Mouse (Mus musculus) kidney, adult 11 months (tissue): ENCODE results near the gene Lca5.

Experiments used
- DNase-seq: peaks from one replicate; pipeline ENCODE4 v3.0.0; 2022

Lca5 gene

DNA sequence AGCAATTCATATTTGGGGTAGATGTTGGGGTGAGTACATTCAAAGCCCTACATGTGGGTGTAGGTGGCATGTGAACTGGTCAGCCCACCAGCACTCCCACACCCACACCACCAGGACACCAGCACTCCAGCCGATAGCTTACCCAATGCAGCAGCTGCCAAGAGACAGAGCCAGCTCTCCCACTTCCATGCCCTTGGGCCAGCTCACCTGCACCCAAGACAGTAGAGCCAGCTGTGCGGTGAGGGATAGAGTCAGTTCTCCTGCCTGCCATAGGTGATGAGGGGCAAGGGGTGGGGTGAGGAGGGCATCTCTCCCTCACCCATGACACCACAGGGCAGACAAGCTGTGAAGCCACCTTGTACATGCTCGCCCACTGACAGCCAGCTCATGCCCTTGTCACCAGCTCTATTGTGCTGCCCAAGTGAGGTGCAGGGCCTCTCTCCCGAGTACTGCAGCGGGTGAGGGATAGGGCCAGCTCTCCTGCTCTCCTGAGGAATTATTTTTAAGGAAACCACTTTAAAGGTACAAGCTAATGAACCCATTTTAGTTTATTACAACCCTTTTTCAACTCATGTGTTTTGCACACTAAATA, 54.6 kb downstream of the Lca5 start:
- DNase-seq = no peak

- no peak for DNase-seq
These were observed 55.6 kb downstream of the Lca5 start for GRCm38 (mm10) chr9:83385301-83385700.

DNA sequence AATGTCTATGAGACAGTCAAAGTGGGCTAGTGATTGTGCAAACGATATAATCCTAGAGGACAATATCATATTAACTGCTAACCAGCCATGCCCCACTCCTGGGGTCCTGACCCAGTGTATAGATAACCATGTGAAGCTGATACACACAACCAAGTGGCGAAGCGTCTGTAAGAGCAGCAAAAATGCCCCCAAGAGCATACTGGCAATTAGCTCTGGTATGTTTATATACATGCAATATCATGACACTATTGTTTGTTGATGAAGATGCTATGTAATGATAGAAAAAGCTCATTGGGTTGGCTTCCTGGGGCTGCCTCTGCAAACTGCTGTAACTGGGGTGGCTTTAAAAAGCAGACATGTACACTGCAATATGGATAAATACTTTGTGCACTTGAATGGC, 57.7 kb downstream of the Lca5 start:
- no peak for DNase-seq

- no peak for DNase-seq
These were observed 58.2 kb downstream of the Lca5 start for GRCm38 (mm10) chr9:83382775-83383174.

DNA sequence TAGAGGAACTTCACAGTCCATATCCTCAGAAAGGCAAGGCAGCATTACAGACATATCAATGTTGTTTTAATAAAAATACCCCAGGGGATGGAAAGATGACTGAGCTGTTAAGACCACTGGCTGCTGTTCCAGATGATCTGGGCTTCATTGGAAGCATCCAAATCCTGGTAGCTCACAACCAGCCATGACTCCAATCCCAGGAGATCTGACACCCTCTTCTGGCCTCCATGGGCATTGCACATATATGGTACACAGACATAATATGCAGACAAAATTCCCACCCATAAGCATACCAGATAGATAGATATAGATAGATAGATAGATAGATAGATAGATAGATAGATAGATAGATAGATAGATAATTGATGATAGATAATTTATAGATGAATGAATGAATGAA, 59.6 kb downstream of the Lca5 start:
- no peak for DNase-seq

- no peak for DNase-seq
These were observed 61.3 kb downstream of the Lca5 start for GRCm38 (mm10) chr9:83379661-83380060.

DNA sequence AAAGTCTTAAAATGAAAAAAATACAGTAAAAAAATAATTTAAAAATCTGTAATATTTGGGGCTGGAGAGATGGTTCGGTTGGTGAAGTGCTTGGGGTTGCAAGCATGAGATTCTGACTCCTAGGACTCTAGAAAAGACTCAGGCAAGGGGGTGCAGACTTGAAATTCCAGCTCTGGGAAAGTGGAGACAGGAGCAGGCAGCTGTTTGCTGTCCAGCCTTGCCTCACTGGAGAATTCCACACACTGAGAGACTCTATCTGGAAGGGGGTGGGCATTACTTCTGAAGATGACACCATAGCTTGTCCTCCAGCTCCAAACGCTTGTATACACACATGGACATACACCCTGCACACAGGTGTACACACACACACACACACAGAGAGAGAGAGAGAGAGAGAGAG, 63.8 kb downstream of the Lca5 start:
- no peak for DNase-seq

- no peak for DNase-seq
These were observed 65.3 kb downstream of the Lca5 start for GRCm38 (mm10) chr9:83375522-83376176.

DNA sequence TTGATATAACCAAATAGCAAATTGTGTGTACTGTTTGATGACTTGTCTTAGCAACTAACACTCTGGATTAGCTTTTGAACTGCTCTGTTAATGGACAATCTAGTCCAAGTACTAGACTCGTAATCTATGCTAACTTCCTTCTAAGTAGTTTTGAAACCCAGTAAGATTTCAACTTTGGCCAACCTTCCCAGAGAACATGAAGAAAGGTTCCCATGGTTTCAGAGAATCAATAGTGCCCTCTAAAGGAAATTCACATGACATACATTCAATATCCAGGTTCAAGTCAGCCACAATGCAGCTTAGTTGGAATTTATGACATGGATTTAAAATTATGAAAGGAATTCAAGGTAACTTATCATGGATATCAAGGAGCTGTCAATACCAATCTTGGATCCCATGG, 70.0 kb downstream of the Lca5 start:
- no peak for DNase-seq

DNA sequence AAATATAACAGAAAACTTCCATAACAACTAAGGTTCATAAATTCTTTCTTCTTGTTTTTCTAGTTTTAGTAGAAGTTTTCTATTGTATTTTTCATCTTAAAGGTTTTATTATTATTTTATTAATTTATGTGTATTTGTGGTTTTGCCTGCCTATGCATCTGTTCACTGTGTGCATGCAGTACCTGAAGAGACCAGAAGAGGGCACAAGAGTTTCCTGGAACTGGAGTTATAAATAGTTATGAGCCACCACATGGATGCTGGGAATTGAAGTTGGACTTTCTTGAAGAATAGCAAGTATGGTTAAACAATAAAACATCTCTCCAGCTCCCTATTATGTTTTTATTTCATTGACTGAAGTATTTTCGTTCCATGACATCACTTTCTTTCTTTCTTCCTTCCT, 72.7 kb downstream of the Lca5 start:
- DNase-seq = no peak

DNA sequence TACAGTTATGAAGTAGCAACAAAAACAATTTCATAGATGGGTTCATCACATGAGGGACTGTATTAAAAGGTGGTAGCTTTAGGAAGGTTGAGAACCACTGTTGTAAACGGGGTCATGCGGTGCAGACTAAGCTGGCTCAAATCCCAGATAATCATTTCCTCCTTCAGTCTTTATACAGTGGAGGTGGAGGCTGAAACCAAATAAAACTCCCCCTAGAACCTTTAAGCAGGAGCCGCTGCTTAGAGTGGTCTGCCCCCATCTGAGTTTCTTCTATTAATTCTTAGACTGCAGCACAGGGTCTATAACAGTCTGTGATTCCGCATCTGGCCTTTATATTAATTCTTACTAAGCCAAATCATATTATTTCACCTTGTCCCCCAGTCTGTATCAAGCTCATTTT, 85.1 kb downstream of the Lca5 start:
- DNase-seq = no peak

DNA sequence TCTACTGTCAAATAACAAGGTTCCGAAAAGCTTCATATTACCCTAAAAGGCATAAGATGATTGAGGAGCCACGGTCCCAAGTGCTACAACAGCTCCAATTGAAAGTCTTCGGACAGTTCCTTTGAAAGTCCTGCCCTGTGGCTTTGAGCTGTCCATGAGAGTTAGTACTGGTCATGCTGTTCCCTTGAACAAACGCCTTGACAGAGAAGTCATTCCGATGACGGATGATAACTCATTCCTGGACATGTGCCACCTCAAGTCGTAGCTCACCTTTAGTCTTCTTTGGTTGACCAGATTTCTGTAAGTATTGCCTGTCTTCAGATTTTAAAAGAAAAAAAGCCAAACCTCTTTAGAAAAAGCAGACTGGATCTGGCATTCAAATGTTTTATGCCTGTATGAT, 87.6 kb downstream of the Lca5 start:
- DNase-seq = no peak

DNA sequence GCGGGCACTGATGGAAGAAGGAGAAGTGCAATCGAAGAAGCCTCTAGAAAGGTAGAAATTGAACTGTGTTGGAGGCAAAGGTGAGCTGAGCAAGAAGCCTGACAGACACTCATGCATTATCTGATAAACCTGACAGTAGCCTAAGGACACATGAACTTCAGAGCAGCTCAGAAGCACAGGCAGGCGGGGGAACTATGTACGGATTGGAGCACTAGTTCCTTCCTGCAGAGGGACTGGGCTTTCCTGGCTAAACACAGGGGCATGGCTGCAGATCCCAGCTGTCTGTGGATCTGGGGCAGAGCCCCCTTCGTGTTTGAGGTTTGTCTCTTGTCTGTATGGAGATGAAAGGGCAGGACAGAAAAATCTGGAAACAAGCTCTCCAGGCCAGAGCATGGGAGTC, 89.8 kb downstream of the Lca5 start:
- no peak for DNase-seq

GRCm38 (mm10) chr9:83350613-83351012, 90.3 kb downstream of the Lca5 start:
- peak; percentile 29 for DNase-seq

DNA sequence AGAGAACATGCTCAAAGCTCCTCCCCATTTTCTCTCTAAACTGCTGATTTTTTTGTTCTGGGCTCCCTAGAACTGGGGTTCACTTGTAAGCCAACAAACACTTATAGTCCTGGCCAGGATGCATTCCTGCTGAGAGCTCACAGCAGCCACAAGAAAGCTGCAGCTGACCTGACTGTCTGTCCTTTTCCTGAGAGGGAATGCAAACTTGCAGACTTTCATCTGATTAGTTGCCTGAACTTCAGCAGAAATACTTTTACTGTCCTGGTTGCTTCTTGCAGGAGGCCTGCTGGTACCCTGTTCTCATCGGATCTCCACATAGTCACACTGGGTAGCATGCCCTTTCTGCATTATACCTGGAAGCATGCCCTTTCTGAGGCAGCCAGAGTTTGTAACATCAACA, 91.0 kb downstream of the Lca5 start:
- no peak for DNase-seq

DNA sequence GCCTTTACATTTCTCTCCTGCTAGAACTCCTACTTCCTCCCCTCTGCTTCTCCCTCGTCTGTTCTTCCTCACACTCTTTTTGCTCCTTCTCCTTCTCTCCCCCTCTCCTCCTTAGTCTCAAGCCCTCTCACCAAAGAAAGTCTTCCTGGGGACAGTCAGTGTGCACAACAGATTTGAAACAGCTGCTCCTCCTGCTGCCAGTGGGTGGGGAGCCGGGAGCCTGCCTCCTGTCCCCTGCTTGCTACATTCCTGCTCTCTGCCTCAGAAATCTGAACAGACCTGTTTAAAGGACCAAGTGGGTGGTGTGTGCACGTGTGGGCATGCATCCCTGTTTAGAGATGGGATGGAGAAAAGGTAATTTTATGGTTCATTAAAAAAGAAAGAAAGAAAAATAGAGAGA, 91.4 kb downstream of the Lca5 start:
- no peak for DNase-seq

DNA sequence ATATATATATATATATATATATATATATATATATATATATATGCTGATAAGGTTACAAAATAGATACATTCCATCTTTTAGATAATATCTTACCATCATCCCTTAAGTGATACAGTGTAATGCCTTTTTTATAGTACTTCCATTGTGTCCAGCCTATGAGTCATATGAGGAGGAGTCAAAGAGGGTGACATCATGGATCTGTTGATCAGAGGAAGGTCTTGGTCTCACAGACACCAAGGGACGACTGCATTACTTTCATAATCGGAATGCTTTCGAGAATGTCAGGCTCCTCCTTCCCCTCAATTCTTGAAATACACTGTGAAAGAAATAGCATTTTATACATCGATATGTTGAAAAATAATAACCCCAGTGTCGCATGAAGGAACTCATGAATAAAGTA, 93.4 kb downstream of the Lca5 start:
- no peak for DNase-seq

DNA sequence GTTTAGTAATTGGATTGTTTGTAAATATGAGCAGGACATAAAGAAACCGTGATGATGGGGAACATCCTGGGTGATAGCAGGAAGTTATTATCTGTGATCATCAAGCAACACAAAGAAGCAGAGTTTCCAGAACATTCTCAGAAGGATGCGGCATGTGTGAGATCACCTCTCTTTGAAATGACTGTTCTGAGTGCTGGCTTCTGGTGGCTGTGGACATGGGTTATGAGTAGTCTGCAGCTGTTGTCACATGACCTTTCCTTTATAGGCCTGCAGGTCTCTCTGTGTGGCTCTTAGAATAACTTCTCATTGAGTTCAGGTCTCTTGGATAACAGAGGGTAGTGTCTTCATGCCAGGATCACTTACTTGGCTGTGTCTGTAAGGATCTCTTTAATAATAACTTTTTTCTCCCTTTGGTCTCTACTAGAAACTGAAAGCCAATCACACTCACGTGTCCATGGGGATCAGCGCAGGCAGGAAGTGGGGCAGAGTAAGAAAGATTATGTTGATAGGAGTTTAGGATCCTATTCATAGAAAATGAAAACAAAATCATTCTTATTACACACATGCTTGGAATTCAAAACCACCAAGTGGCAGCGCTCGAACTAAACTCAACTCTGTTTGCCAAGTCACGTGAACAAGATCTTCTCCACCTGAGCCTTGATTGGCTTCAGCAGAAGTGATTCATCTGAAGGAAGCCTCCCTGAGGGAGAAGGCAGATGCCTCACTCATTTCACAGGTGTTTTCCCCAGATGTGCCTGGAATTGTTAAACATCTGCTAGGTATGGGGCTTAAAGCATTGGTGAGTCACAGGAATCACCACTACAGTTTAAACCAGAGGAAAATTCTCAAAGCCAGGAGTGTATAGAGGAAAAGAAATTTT, 98.2 kb downstream of the Lca5 start:
- DNase-seq = no peak
